Mouse (Mus musculus): Measurements from ENCODE around the gene Lbhd2. TPM values are rescaled to one million over a fixed set of nuclear protein-coding genes. Genes with fewer than 3 reads are reported as not detected.

Lbhd2 gene
- polyA plus RNA-seq, 1 experiment, result not detected

DNA sequence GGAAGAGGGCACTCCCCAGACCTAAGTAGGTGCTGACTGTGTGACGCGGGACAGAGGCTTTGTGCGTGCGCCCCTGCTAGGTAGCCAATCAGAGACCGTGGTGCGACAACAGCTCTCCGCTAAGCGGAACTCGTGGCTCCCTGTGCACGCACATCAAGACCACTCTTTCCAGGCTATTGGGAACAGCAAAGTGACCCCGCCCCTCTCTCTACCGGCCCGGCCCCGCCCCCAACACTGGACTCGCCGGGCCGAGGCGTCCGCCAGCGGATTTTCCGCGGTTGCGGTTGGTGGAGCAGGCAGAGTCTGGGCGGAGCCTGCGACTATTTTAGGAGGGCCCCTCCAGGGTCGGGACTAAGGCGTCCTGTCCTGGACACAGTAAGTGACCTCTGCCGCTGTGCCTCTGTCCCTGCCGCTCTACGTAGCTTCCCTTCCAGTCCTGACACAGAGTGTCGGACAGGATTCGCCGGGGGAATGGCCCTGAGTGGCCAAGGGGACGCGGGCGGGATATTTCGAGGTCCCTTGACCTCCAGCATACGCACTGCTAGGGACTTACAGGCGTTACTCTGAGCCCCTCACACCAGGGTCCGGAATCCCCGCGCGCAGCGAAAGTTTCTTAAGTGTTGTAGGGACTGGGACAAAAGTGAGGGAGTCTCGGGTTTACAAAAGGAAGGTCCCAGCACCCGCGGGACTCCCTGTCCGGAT, 35.9 kb downstream of the Lbhd2 start, which contains the start of gene Tnfaip2:
Tnfaip2 (plus strand) TSS at position 161 of the 702 bp plus-strand sequence.
- peaks cover 85% of the 10 kb centered on the region for H3K4me1 ChIP-seq (ENCODE audit: control insufficient read depth)
- H3K36me3 ChIP-seq (ENCODE audit: control insufficient read depth), result peaks cover 39% of the 10 kb centered on the region
- TF ChIP-seq GATA1 (IDR thresholded peaks at IDR 0.05; ENCODE audit: low read length) (no peak), TAL1 (IDR thresholded peaks at IDR 0.05; ENCODE audit: low read length) (no peak)
- H3K27me3 ChIP-seq (ENCODE audit: control insufficient read depth), result peaks cover 6% of the 10 kb centered on the region; the same call in 1 of the 2 replicates
- peaks cover 2% of the 10 kb centered on the region; the same call in 1 of the 2 replicates for H3K9me3 ChIP-seq (ENCODE audit: control insufficient read depth, low read length)
- H3K4me3 ChIP-seq (replicated peaks), result peak within 1 kb of the TSS; percentile 81

DNA sequence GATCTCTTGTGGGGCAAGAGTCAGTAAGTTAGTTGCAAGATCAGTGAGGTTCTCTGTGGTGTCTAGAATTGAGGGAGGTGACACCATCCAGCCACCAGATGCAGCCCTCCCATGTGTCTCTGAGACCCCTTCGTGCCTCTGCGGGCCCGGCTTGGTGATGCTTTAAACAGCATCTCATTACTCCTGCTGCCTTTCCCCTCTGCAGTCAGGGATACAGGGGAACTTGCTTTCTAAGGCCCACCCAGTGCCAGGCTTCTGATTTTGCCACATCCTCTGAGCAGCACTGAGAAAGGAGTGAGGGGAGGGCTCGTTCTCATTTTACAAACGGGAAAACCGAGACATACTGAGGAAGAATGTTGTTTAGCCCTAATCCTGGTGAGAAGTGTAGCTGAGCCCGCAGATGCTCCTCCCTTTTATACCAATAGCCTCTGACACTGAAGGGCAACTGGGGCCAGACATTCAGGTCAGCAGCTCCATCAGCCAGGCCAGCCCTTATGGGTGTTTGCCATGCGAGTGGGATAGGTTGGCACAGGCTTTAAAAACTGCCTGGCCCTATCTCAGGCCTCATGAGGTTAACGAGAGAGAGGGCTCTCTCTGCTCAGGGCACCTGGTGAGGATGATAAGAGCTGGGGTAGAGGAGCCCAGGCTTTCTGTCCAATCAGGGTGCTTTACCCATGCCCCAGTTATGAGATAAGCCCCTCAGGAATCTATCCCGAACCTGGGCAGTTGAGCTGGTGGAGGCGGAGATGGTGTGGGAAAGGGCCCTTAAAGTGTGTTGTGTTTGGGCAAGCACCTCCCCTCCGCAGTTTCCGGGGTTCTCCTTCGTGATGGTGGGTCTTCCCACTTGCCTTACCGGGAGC, 36.6 kb downstream of the Lbhd2 start:
- peaks cover 85% of the 10 kb centered on the region for H3K4me1 ChIP-seq (ENCODE audit: control insufficient read depth)
- H3K27me3 ChIP-seq (ENCODE audit: control insufficient read depth), result peaks cover 6% of the 10 kb centered on the region; the same call in 1 of the 2 replicates

DNA sequence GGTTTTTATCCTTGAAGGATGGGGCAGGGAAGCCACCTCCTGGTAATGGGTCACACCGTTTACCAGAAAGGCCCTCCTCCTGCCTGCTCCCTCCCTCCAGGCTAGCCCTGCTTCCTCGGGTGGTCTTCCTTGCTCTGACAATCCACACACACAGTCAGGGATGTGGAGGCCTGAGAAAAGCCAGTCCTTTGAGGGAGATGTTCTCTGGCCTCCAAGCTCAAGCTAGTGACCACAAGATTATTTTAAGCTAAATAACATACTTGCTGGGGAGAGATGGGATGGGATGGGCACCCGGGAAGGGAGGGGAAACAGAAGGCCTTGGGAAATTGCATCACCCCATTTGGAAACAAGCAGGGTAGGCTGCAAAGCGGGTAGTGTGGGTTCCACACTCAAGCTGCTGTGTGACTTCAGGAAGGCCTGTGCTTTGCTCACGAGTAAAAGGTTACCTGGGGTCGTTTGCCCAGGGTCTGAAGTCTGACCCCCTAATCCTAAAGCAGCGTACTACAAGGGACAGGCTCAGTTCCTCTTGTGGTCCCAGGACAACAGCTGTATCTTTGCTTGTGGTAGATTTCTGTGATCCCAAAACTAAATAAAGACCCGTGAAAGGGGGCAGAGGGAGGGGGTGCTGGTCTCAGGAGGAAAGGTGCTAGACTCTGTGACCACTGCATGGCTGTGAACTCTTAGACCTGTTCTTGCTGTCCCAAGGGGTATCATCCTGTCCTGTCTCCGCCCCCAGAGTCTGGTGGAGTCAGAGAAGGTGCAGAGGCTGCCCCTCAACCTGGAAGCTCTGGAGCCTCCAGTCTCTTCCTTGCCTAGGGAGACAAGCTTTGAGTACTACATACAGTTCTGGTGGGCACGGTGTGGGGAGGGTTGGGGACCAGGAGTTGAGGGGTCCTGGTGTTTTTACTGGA, 37.6 kb downstream of the Lbhd2 start:
- H3K9me3 ChIP-seq (ENCODE audit: control insufficient read depth, low read length), result peaks cover 2% of the 10 kb centered on the region; the same call in 1 of the 2 replicates
- peaks cover 85% of the 10 kb centered on the region for H3K4me1 ChIP-seq (ENCODE audit: control insufficient read depth)
- TF ChIP-seq GATA1 (IDR thresholded peaks at IDR 0.05; ENCODE audit: low read length) (no peak), TAL1 (IDR thresholded peaks at IDR 0.05; ENCODE audit: low read length) (no peak)
- peaks cover 6% of the 10 kb centered on the region; the same call in 1 of the 2 replicates for H3K27me3 ChIP-seq (ENCODE audit: control insufficient read depth)
- peak overlapping the region; percentile 81 for H3K4me3 ChIP-seq (replicated peaks)
- H3K36me3 ChIP-seq (ENCODE audit: control insufficient read depth), result peaks cover 57% of the 10 kb centered on the region

More for the DNA sequence above, 36.6 kb downstream of the Lbhd2 start:
- peak; percentile 96 for TF ChIP-seq TAL1 (IDR thresholded peaks at IDR 0.05; ENCODE audit: low read length)
- peak; percentile 97 for TF ChIP-seq GATA1 (IDR thresholded peaks at IDR 0.05; ENCODE audit: low read length)
- Histone ChIP-seq H3K4me3 (replicated peaks) (peak overlapping the region; percentile 81), H3K36me3 (ENCODE audit: control insufficient read depth) (peaks cover 47% of the 10 kb centered on the region), H3K9me3 (ENCODE audit: control insufficient read depth, low read length) (peaks cover 2% of the 10 kb centered on the region; the same call in 1 of the 2 replicates)

DNA sequence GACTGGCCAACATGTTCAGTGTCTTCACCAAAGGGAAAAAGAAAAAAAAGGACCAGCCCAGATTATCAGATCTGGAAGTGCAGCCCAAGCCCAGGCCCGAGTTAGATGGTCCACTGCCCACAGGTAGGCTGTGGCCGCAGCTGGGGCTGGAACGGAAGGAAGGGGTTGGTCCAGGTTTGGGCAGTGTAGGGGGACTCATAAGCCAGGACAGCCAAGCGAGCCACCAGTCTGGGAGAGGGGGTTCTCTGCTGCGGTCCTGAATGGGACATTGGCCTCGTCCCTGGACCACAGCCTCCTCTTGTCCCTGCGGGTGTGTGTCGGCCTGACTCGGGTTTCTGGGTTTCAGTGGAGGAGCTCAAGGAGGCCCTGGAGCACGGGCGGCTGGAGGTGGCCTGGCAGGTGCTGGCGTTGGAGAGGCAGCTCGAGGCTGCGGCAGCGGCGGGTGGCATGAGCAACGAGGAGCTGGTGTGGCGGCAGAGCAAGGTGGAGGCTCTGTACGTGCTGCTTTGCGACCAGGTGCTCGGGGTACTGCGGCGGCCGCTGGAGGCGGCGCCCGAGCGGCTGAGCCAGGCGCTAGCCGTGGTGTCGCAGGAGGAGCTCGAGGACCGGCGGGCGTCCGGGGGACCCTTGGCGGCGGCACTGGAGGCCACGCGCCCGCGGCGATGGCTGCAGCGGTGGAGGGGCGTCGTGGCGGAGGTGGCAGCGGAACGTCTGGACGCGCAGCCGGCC, 38.7 kb downstream of the Lbhd2 start:
- Histone ChIP-seq H3K4me1 (ENCODE audit: control insufficient read depth) (peaks cover 85% of the 10 kb centered on the region), H3K4me3 (replicated peaks) (peak overlapping the region; percentile 81), H3K9me3 (ENCODE audit: control insufficient read depth, low read length) (no peaks in the 10 kb centered on the region; the same call in 1 of the 2 replicates), H3K27me3 (ENCODE audit: control insufficient read depth) (peaks cover 6% of the 10 kb centered on the region; the same call in 1 of the 2 replicates), H3K36me3 (ENCODE audit: control insufficient read depth) (peaks cover 68% of the 10 kb centered on the region)
- TF ChIP-seq GATA1 (IDR thresholded peaks at IDR 0.05; ENCODE audit: low read length) (no peak), TAL1 (IDR thresholded peaks at IDR 0.05; ENCODE audit: low read length) (no peak)

DNA sequence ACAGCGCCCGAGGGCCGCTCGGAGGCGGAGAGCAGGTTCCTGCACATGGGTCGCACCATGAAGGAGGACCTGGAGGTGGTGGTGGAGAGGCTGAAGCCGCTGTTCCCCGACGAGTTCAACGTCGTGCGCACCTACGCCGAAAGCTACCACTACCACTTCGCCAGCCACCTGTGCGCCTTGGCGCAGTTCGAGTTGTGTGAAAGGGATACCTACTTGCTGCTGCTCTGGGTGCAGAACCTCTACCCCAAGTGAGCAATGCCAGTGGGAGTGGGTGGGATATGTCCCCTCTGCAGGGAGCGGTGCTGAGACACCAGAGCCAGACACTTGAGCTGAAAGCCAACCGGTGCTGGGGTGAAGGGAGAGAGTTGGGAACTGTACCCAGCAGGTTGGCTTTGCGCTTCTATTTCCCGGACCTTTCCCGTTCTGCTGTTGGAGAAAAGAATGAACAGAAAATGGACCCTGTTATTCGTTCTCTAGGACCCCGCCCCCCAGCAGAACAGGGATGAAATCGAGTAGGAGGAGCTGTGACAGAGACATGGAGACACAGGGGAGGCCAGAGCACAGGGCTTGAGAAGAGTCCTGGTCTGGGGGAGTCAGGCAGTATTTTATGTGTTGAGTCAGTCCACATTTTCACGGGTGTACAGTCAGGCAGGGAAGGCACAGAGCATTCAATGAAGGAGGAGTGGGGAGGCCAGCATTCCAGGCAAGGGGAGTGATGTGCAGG, 39.4 kb downstream of the Lbhd2 start:
- peaks cover 84% of the 10 kb centered on the region for H3K4me1 ChIP-seq (ENCODE audit: control insufficient read depth)

DNA sequence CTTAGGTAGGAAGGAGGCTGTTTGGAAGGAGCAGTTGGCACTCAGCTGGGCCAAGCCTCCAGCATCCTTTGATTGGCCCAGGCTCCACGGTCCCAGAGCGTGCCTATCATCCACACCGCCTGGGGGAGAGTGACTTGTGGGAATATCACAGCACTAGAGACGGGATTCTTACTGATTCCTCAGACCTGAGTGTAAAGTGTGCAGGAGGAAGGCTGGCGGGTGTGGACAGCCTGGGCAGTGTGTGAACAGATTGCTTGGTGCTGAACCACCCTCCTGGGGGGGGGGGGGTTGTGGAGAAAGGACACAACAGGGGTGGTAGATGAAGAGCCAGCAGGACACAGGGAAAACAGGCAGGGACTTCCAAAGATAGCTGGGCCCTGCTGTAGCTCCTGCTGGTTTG, 40.1 kb downstream of the Lbhd2 start:
- TF ChIP-seq TAL1 (IDR thresholded peaks at IDR 0.05; ENCODE audit: low read length) (no peak), GATA1 (IDR thresholded peaks at IDR 0.05; ENCODE audit: low read length) (no peak)
- Histone ChIP-seq H3K9me3 (ENCODE audit: control insufficient read depth, low read length) (no peaks in the 10 kb centered on the region), H3K4me1 (ENCODE audit: control insufficient read depth) (peaks cover 80% of the 10 kb centered on the region), H3K4me3 (replicated peaks) (peak overlapping the region; percentile 81), H3K36me3 (ENCODE audit: control insufficient read depth) (peaks cover 82% of the 10 kb centered on the region), H3K27me3 (ENCODE audit: control insufficient read depth) (peaks cover 6% of the 10 kb centered on the region; the same call in 1 of the 2 replicates)

More for the DNA sequence above, 39.4 kb downstream of the Lbhd2 start:
- peaks cover 6% of the 10 kb centered on the region; the same call in 1 of the 2 replicates for H3K27me3 ChIP-seq (ENCODE audit: control insufficient read depth)
- TF ChIP-seq TAL1 (IDR thresholded peaks at IDR 0.05; ENCODE audit: low read length) (no peak), GATA1 (IDR thresholded peaks at IDR 0.05; ENCODE audit: low read length) (no peak)
- H3K36me3 ChIP-seq (ENCODE audit: control insufficient read depth), result peaks cover 75% of the 10 kb centered on the region
- no peaks in the 10 kb centered on the region for H3K9me3 ChIP-seq (ENCODE audit: control insufficient read depth, low read length)
- peak overlapping the region; percentile 81 for H3K4me3 ChIP-seq (replicated peaks)

DNA sequence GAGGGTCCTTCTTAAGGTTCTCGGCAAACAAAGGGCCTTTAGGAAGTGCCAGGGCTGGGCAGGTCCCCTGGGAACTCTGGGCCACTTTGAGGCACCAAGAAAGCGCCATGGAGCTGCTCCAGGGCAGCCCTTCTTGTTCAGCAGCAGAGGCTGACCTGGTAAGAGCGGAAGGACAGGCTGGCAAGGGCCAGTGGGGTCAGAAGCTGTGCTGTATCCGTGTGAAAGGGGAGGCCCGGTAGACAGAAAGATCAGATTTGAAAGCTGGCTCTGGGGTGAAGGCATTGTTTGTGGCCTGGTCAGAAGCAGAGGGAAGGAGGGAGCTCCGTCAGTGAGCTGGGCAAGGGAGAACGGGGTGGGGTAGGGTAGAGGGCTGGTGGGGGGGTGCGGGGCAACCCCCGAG, 40.7 kb downstream of the Lbhd2 start:
- Histone ChIP-seq H3K4me1 (ENCODE audit: control insufficient read depth) (peaks cover 74% of the 10 kb centered on the region), H3K36me3 (ENCODE audit: control insufficient read depth) (peaks cover 88% of the 10 kb centered on the region), H3K9me3 (ENCODE audit: control insufficient read depth, low read length) (no peaks in the 10 kb centered on the region), H3K4me3 (replicated peaks) (no peak overlapping the region), H3K27me3 (ENCODE audit: control insufficient read depth) (peaks cover 6% of the 10 kb centered on the region; the same call in 1 of the 2 replicates)
- TF ChIP-seq TAL1 (IDR thresholded peaks at IDR 0.05; ENCODE audit: low read length) (no peak), GATA1 (IDR thresholded peaks at IDR 0.05; ENCODE audit: low read length) (no peak)
